Mouse (Mus musculus) ES-E14 (cell line): ENCODE measurements around the gene Lmbr1l. TPM values are rescaled to one million over a fixed set of nuclear protein-coding genes. Genes with fewer than 3 reads are reported as not detected.

ENCODE experiments used
- DNase-seq: peaks from one replicate; pipeline ENCODE4 v3.0.0-alpha.2; 2013; ENCODE audit warnings: low read depth, low spot score
- H3K27ac ChIP-seq: 2 replicates; pipeline ENCODE4 v1.5.1; 2012; ENCODE audit warnings: low read depth, mild to moderate bottlenecking, low read length, moderate library complexity, mixed read lengths; ENCODE audit not compliant: poor library complexity, insufficient read depth, severe bottlenecking
- H3K36me3 ChIP-seq: 2 replicates; pipeline ENCODE4 v1.6.1; 2012; ENCODE audit warnings: mild to moderate bottlenecking, low read length, moderate library complexity, mixed read lengths; ENCODE audit not compliant: control insufficient read depth, poor library complexity, insufficient read depth, severe bottlenecking
- H3K4me1 ChIP-seq, 2 experiments: fragments of 150-350 bp in 1 of 2; sonication (generic) in 1 of 2; 2 replicates each; pipeline ENCODE4 v1.6.1; 2012; ENCODE audit warnings: low read length in 2 of 2, mild to moderate bottlenecking in 1 of 2, mixed read lengths in 1 of 2; ENCODE audit not compliant: control insufficient read depth in 2 of 2, insufficient read depth in 2 of 2, poor library complexity in 1 of 2
- H3K4me3 ChIP-seq, 2 experiments: fragments of 150-350 bp in 1 of 2; sonication (generic) in 1 of 2; 2 replicates each; pipeline ENCODE4 v1.5.1; 2012; ENCODE audit warnings: low read length in 2 of 2, low read depth in 1 of 2, mild to moderate bottlenecking in 1 of 2, mixed read lengths in 1 of 2; ENCODE audit not compliant: insufficient read depth in 1 of 2, poor library complexity in 1 of 2, severe bottlenecking in 1 of 2
- H3K9ac ChIP-seq: 2 replicates; pipeline ENCODE4 v1.6.1; 2012; ENCODE audit warnings: low read depth, mild to moderate bottlenecking, low read length, mixed read lengths; ENCODE audit not compliant: poor library complexity, insufficient read depth, severe bottlenecking
- H3K9me3 ChIP-seq: fragments of 150-350 bp; sonication (generic); 2 replicates; pipeline ENCODE4 v1.6.1; 2012; ENCODE audit warnings: low read depth, mild to moderate bottlenecking, low read length; ENCODE audit not compliant: control insufficient read depth, insufficient read depth
- CHD2 ChIP-seq: IDR thresholded peaks from 2 replicates; pipeline ENCODE4 v1.6.1; 2014; ENCODE audit warnings: mild to moderate bottlenecking, low read depth, low read length, inconsistent platforms
- HCFC1 ChIP-seq: IDR thresholded peaks from 2 replicates; pipeline ENCODE4 v1.6.1; 2012; ENCODE audit warnings: low read length, inconsistent platforms, borderline replicate concordance; ENCODE audit not compliant: insufficient read depth
- MAFK ChIP-seq: IDR thresholded peaks from 2 replicates; pipeline ENCODE4 v1.6.1; 2014; ENCODE audit warnings: mild to moderate bottlenecking, low read depth, low read length, inconsistent platforms; ENCODE audit not compliant: insufficient read depth
- ZC3H11A ChIP-seq: IDR thresholded peaks from 2 replicates; pipeline ENCODE4 v1.6.1; 2012; ENCODE audit warnings: low read depth, mild to moderate bottlenecking, inconsistent platforms, low read length, borderline replicate concordance
- ZNF384 ChIP-seq: IDR thresholded peaks from 2 replicates; pipeline ENCODE4 v1.6.1; 2012; ENCODE audit warnings: low read depth, low read length, inconsistent platforms
- in situ Hi-C, 2 experiments: fragments of 600-800 bp; cut with MboI; formaldehyde crosslinking; loops; one replicate each; pipeline ENCODE4 v1.15.1; 2025; ENCODE audit warnings: low sequenced_read_pairs in 2 of 2, inconsistent platforms in 1 of 2; ENCODE audit not compliant: unreplicated experiment in 2 of 2
- total RNA-seq: library from RNA; depleted of rRNA; stranded (reverse); fragments of 300-350 nt; gene quantifications from 2 replicates; pipeline ENCODE4 v1.2.3, GENCODE M21; 2012

The Lmbr1l gene
- total RNA-seq, 1 experiment: 55.1 TPM

- Histone ChIP-seq H3K9ac (peak overlapping the region; percentile 54; the same call in 1 of the 2 replicates), H3K27ac (no peak overlapping the region), H3K36me3 (peaks cover 33% of the 10 kb centered on the region), H3K9me3 (no peaks in the 10 kb centered on the region), H3K4me1 (peaks cover 5 to 21% of the 10 kb centered on the region in 2 experiments; a peak in 2 of 4 replicates), H3K4me3 (peak overlapping the region in 1 of 2 experiments; percentile 15; a peak in 1 of 4 replicates)
- in situ Hi-C loops: no loop called here
- TF ChIP-seq HCFC1 (no peak), MAFK (no peak), ZC3H11A (no peak), ZNF384 (no peak), CHD2 (no peak)
- DNase-seq: no peak
These were observed 49.5 kb downstream of the Lmbr1l start for GRCm38 (mm10) chr15:98868346-98869063.

- peaks cover 5 to 21% of the 10 kb centered on the region in 2 experiments; a peak in 2 of 4 replicates for H3K4me1 ChIP-seq
- in situ Hi-C loops: no loop called here
- no peak overlapping the region for H3K27ac ChIP-seq
- H3K36me3 ChIP-seq: peaks cover 45% of the 10 kb centered on the region
- H3K9me3 ChIP-seq: no peaks in the 10 kb centered on the region
- TF ChIP-seq ZNF384 (no peak), CHD2 (no peak), ZC3H11A (no peak), HCFC1 (peak; percentile 88)
- no peak for DNase-seq
- no peak overlapping the region for H3K4me3 ChIP-seq
- H3K9ac ChIP-seq: no peak overlapping the region
These were observed 50.7 kb downstream of the Lmbr1l start for GRCm38 (mm10) chr15:98867321-98867720.

GRCm38 (mm10) chr15:98866501-98866900, 51.5 kb downstream of the Lmbr1l start:
- H3K9me3 ChIP-seq: no peaks in the 10 kb centered on the region
- DNase-seq: no peak
- H3K27ac ChIP-seq: no peak overlapping the region
- H3K4me1 ChIP-seq: peaks cover 5 to 21% of the 10 kb centered on the region in 2 experiments; a peak in 2 of 4 replicates
- H3K4me3 ChIP-seq: no peak overlapping the region
- no peak overlapping the region for H3K9ac ChIP-seq
- peaks cover 53% of the 10 kb centered on the region for H3K36me3 ChIP-seq
- in situ Hi-C loops: no loop called here
- TF ChIP-seq ZC3H11A (no peak), ZNF384 (no peak), HCFC1 (no peak), CHD2 (no peak), MAFK (no peak)

- H3K9me3 ChIP-seq: no peaks in the 10 kb centered on the region
- peaks cover 5 to 21% of the 10 kb centered on the region in 2 experiments; a peak in 2 of 4 replicates for H3K4me1 ChIP-seq
- no peak for DNase-seq
- no peak overlapping the region for H3K27ac ChIP-seq
- H3K36me3 ChIP-seq: peaks cover 60% of the 10 kb centered on the region
- H3K9ac ChIP-seq: no peak overlapping the region
- in situ Hi-C loops: no loop called here
- TF ChIP-seq ZC3H11A (no peak), CHD2 (no peak), HCFC1 (no peak), ZNF384 (no peak), MAFK (no peak)
- no peak overlapping the region for H3K4me3 ChIP-seq
These were observed 52.3 kb downstream of the Lmbr1l start for GRCm38 (mm10) chr15:98865771-98866170.

- no peak overlapping the region for H3K9ac ChIP-seq
- peaks cover 5 to 18% of the 10 kb centered on the region in 2 experiments; a peak in 2 of 4 replicates for H3K4me1 ChIP-seq
- H3K4me3 ChIP-seq: no peak overlapping the region
- no peak overlapping the region for H3K27ac ChIP-seq
- in situ Hi-C loops: no loop called here
- peaks cover 67% of the 10 kb centered on the region for H3K36me3 ChIP-seq
- DNase-seq: no peak
- TF ChIP-seq ZNF384 (no peak), HCFC1 (no peak), MAFK (no peak), CHD2 (no peak), ZC3H11A (no peak)
- no peaks in the 10 kb centered on the region for H3K9me3 ChIP-seq
These were observed 53.1 kb downstream of the Lmbr1l start for GRCm38 (mm10) chr15:98864951-98865350.
